Mouse (Mus musculus): ENCODE results near the gene Tmem150b. TPM values are rescaled to one million over a fixed set of nuclear protein-coding genes. Genes with fewer than 3 reads are reported as not detected.
A peak's percentile ranks its signal among the peaks of the same experiment; 100 is the strongest.

Tmem150b gene
- polyA plus RNA-seq, 1 experiment from 2014 or later = 0.24 TPM

GRCm38 (mm10) chr7:4747156-4747899, 22.3 kb upstream of the Tmem150b start:
- Histone ChIP-seq H3K4me2 (replicated peaks) (no peak overlapping the region), H3K27me3 (ENCODE audit: control insufficient read depth, insufficient read depth, low read length) (no peaks in the 10 kb centered on the region), H3K27ac (no peak overlapping the region), H3K4me3 (replicated peaks; ENCODE audit: low read length) (no peak overlapping the region), H3K4me1 (replicated peaks; ENCODE audit: control insufficient read depth, insufficient read depth, low read length) (peaks cover 5% of the 10 kb centered on the region), H3K9ac (no peak overlapping the region), H3K36me3 (replicated peaks; ENCODE audit: control insufficient read depth, insufficient read depth) (peaks cover 36% of the 10 kb centered on the region), H3K9me3 (ENCODE audit: control insufficient read depth, low read length) (no peaks in the 10 kb centered on the region)
- WGBS = 84% methylated on average over 9 of the region's 9 CpGs
- ATAC-seq (ENCODE audit: low FRiP score) = 0 out of 2 replicates have a peak, but pooled peaks have one; percentile 13
- no peak for DNase-seq (ENCODE audit: low spot score)

GRCm38 (mm10) chr7:4746326-4746980, 21.4 kb upstream of the Tmem150b start:
- Histone ChIP-seq H3K4me2 (replicated peaks) (no peak overlapping the region), H3K36me3 (replicated peaks; ENCODE audit: control insufficient read depth, insufficient read depth) (peaks cover 36% of the 10 kb centered on the region), H3K9me3 (ENCODE audit: control insufficient read depth, low read length) (no peaks in the 10 kb centered on the region), H3K4me3 (replicated peaks; ENCODE audit: low read length) (no peak overlapping the region), H3K27me3 (ENCODE audit: control insufficient read depth, insufficient read depth, low read length) (no peaks in the 10 kb centered on the region), H3K27ac (no peak overlapping the region), H3K4me1 (replicated peaks; ENCODE audit: control insufficient read depth, insufficient read depth, low read length) (peaks cover 13% of the 10 kb centered on the region), H3K9ac (no peak overlapping the region)
- ATAC-seq (ENCODE audit: low FRiP score) = no peak
- no peak for DNase-seq (ENCODE audit: low spot score)
- 85% methylated on average over 22 of the region's 22 CpGs for WGBS

DNA sequence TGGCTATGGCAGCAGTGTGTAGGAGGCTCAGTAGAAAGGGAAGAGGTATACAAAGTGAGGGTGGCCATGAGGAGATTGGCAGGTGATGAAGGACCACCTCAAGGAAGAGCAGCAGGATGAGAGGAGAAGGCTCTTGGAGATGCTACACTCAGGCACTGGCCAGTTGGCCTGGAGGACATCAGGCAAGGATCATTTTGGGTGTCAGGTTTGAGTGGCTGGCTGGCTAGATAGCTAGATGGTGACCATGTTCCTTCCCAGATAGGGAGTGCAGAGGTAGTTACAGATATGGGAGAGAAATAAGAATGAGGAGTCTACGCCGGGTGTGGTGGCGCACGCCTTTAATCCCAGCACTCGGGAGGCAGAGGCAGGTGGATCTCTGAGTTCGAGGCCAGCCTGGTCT, 19.8 kb upstream of the Tmem150b start:
- Histone ChIP-seq H3K9me3 (ENCODE audit: control insufficient read depth, low read length) (no peaks in the 10 kb centered on the region), H3K4me3 (replicated peaks; ENCODE audit: low read length) (no peak overlapping the region), H3K4me2 (replicated peaks) (no peak overlapping the region), H3K27ac (no peak overlapping the region), H3K4me1 (replicated peaks; ENCODE audit: control insufficient read depth, insufficient read depth, low read length) (peaks cover 20% of the 10 kb centered on the region), H3K9ac (no peak overlapping the region), H3K27me3 (ENCODE audit: control insufficient read depth, insufficient read depth, low read length) (no peaks in the 10 kb centered on the region), H3K36me3 (replicated peaks; ENCODE audit: control insufficient read depth, insufficient read depth) (peaks cover 36% of the 10 kb centered on the region)
- ATAC-seq (ENCODE audit: low FRiP score) (no peak), DNase-seq (ENCODE audit: low spot score) (no peak)
- 97% methylated on average over 5 of the region's 6 CpGs for WGBS

GRCm38 (mm10) chr7:4743354-4743753, 18.3 kb upstream of the Tmem150b start:
- no peak for ATAC-seq (ENCODE audit: low FRiP score)
- no peaks in the 10 kb centered on the region for H3K9me3 ChIP-seq (ENCODE audit: control insufficient read depth, low read length)
- peaks cover 36% of the 10 kb centered on the region for H3K36me3 ChIP-seq (replicated peaks; ENCODE audit: control insufficient read depth, insufficient read depth)
- H3K9ac ChIP-seq = no peak overlapping the region
- no peak for DNase-seq (ENCODE audit: low spot score)
- H3K4me3 ChIP-seq (replicated peaks; ENCODE audit: low read length) = no peak overlapping the region
- 73% methylated on average over 2 of the region's 2 CpGs for WGBS
- no peak overlapping the region for H3K4me2 ChIP-seq (replicated peaks)
- H3K4me1 ChIP-seq (replicated peaks; ENCODE audit: control insufficient read depth, insufficient read depth, low read length) = peaks cover 28% of the 10 kb centered on the region
- no peaks in the 10 kb centered on the region for H3K27me3 ChIP-seq (ENCODE audit: control insufficient read depth, insufficient read depth, low read length)
- no peak overlapping the region for H3K27ac ChIP-seq

DNA sequence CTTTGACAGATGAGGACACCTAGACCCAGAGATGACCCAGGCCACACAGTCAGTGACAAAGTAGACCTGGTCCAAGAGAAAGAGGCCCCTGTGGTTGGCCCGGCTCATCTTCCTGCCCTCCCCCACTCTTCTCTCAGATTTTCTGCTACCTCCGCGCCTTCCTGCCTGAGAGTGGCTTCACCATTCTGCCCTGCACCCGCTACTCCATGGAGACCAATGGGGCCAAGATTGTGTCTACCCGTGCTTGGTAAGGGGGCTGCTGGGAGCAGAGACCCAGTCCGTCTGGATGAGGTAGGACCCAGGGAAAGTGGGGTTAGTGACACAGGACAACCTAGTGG, 17.4 kb upstream of the Tmem150b start:
- peak overlapping the region; percentile 4; the same call in 1 of the 2 replicates for H3K4me2 ChIP-seq (replicated peaks)
- 83% methylated on average over 6 of the region's 6 CpGs for WGBS
- ATAC-seq (ENCODE audit: low FRiP score) (no peak), DNase-seq (ENCODE audit: low spot score) (no peak)
- peaks cover 29% of the 10 kb centered on the region for H3K4me1 ChIP-seq (replicated peaks; ENCODE audit: control insufficient read depth, insufficient read depth, low read length)
- H3K9ac ChIP-seq = 0 out of 2 replicates have a peak overlapping the region, but pooled peaks have one; percentile 88
- H3K9me3 ChIP-seq (ENCODE audit: control insufficient read depth, low read length) = no peaks in the 10 kb centered on the region
- H3K4me3 ChIP-seq (replicated peaks; ENCODE audit: low read length) = no peak overlapping the region
- no peak overlapping the region for H3K27ac ChIP-seq
- H3K27me3 ChIP-seq (ENCODE audit: control insufficient read depth, insufficient read depth, low read length) = no peaks in the 10 kb centered on the region
- peaks cover 36% of the 10 kb centered on the region for H3K36me3 ChIP-seq (replicated peaks; ENCODE audit: control insufficient read depth, insufficient read depth)

DNA sequence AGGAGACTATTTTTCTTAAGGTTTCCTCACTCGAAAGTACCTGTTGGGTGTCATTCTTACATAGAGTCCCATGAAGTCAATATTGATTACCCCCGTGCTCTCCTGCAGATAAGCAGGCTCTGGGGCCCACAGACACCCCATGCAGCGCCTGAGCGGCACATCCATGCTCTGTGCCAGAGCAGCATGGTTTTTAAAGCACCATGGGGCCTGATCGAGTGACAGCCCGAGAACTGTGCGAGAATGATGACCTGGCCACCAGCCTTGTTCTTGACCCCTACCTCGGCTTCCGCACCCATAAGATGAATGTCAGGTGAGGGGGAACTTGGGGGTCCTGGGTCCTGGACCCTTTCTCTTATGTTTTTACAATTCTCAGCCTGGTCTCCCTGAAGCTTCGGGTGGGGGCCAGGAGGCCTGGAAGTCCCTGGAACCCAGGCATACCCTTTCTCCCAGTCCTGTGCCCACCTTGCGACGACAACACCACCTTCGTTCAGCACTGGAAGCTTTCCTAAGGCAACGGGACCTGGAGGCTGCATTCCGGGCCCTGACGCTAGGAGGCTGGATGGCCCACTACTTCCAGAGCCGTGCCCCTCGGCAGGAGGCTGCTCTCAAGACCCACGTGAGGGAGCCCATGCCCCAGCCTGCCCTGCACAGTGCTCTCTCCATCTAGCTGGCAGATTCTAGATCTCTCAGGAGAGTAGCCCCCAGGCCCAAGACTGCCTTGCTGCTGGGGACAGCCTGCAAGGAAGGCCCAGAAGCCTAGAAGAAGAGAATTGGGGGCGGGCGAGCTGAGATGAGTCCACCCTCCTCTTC, 16.8 kb upstream of the Tmem150b start:
- Histone ChIP-seq H3K9me3 (ENCODE audit: control insufficient read depth, low read length) (no peaks in the 10 kb centered on the region), H3K4me3 (replicated peaks; ENCODE audit: low read length) (peak overlapping the region; percentile 71), H3K4me2 (replicated peaks) (peak overlapping the region; percentile 72), H3K27me3 (ENCODE audit: control insufficient read depth, insufficient read depth, low read length) (no peaks in the 10 kb centered on the region), H3K36me3 (replicated peaks; ENCODE audit: control insufficient read depth, insufficient read depth) (peaks cover 31% of the 10 kb centered on the region), H3K27ac (peak overlapping the region; percentile 94), H3K9ac (peak overlapping the region; percentile 88), H3K4me1 (replicated peaks; ENCODE audit: control insufficient read depth, insufficient read depth, low read length) (peaks cover 29% of the 10 kb centered on the region)
- no peak for ATAC-seq (ENCODE audit: low FRiP score)
- WGBS = 81% methylated on average over 21 of the region's 21 CpGs
- no peak for DNase-seq (ENCODE audit: low spot score)

DNA sequence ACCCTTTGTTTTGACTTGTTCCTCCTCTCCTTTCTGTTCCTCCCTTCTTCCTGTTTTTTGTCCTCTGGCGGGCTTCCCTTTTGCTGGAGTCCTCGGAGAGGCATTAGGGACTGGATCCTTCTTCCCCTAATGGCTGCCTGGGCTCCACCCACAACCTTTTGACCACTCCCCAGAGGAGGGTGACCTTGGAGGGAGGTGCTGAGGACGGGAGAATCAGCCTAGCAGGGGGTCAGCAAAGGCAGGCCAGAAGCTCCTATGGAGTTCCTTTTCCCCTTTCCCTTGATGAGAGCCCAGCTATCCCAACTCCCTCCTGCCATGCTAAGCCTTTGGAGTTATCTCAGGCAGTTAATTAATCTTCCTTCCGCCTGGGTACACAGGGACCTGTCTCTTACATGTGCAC, 16.1 kb upstream of the Tmem150b start:
- Histone ChIP-seq H3K9ac (peak overlapping the region; percentile 88), H3K4me1 (replicated peaks; ENCODE audit: control insufficient read depth, insufficient read depth, low read length) (peaks cover 29% of the 10 kb centered on the region), H3K4me2 (replicated peaks) (peak overlapping the region; percentile 72), H3K27me3 (ENCODE audit: control insufficient read depth, insufficient read depth, low read length) (no peaks in the 10 kb centered on the region), H3K36me3 (replicated peaks; ENCODE audit: control insufficient read depth, insufficient read depth) (peaks cover 23% of the 10 kb centered on the region), H3K27ac (peak overlapping the region; percentile 94), H3K9me3 (ENCODE audit: control insufficient read depth, low read length) (no peaks in the 10 kb centered on the region), H3K4me3 (replicated peaks; ENCODE audit: low read length) (peak overlapping the region; percentile 71)
- 3% methylated on average over 4 of the region's 4 CpGs for WGBS
- no peak for DNase-seq (ENCODE audit: low spot score)
- ATAC-seq (ENCODE audit: low FRiP score) = no peak

DNA sequence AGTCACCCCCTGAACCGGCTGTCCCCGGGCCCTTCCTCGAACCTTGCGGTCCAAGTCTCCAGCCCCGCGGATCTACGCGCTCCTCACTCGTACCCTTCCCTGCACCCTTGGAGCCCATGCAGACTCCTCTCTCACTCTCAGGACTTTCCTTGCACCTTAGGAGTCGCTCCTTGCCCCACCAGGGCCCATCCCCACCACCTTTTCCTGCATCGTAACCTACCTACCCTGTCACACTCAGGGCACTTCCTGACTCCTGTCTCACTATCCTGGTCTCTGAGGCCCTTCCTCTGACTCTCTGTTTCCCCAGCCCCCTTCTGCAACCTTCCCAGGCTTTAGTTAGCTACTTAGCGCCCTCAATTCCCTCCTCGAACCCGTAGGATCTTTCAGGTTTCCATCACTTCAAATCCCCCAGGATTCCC, 15.3 kb upstream of the Tmem150b start:
- H3K27ac ChIP-seq = peak overlapping the region; percentile 94
- DNase-seq (ENCODE audit: low spot score) (no peak), ATAC-seq (ENCODE audit: low FRiP score) (no peak; the same call in 1 of the 2 replicates)
- H3K9me3 ChIP-seq (ENCODE audit: control insufficient read depth, low read length) = no peaks in the 10 kb centered on the region
- H3K27me3 ChIP-seq (ENCODE audit: control insufficient read depth, insufficient read depth, low read length) = no peaks in the 10 kb centered on the region
- WGBS = under 1% methylated on average over 13 of the region's 14 CpGs
- H3K9ac ChIP-seq = peak overlapping the region; percentile 88
- H3K36me3 ChIP-seq (replicated peaks; ENCODE audit: control insufficient read depth, insufficient read depth) = peaks cover 15% of the 10 kb centered on the region; the same call in 1 of the 2 replicates
- peaks cover 29% of the 10 kb centered on the region for H3K4me1 ChIP-seq (replicated peaks; ENCODE audit: control insufficient read depth, insufficient read depth, low read length)
- H3K4me3 ChIP-seq (replicated peaks; ENCODE audit: low read length) = peak overlapping the region; percentile 71
- H3K4me2 ChIP-seq (replicated peaks) = peak overlapping the region; percentile 72

Measured in hindbrain, embryonic 14.5 days (tissue).